Mouse (Mus musculus) inflammation-experienced regulatory T-cells, adult 6 months (primary cell): ENCODE data around the gene Slc7a15. TPM values are rescaled to one million over a fixed set of nuclear protein-coding genes. Genes with fewer than 3 reads are reported as not detected.
"Not testable (repeated sequence)": the region's sequence is repeated elsewhere in the genome, so short reads cannot be mapped to it uniquely, and the experiment has no call there.

Source experiments
- ATAC-seq: one replicate; pipeline ENCODE4 v1.8.0; 2017
- polyA plus RNA-seq, 3 experiments: library from polyadenylated mRNA; unstranded; fragments of 100-300 nt; shearing (Covaris generic); gene quantifications; one replicate each; pipeline ENCODE4 v1.2.1; 2017

Gene Slc7a15
- polyA plus RNA-seq, 3 experiments from 2014 or later: not detected

DNA sequence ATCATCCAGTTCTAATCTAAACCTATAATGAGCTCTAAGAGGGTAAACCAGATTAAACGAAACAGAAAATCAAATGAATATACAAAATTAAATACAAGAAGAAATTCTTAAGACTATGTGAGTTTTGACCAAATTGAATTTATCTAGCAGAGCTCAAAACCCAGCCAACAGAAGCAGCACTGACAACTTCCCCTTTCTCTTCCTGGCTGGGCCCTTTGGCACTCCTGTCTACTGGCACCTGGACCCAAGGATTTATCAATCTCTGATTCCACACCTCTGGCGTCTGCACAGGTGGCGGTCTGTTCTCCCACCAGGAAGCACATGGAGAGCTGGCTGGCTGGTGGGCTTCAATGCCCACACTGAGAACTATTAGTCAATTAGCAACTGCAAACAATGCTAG is 39.0 kb downstream of the Slc7a15 start:
- ATAC-seq: not testable (repeated sequence)

DNA sequence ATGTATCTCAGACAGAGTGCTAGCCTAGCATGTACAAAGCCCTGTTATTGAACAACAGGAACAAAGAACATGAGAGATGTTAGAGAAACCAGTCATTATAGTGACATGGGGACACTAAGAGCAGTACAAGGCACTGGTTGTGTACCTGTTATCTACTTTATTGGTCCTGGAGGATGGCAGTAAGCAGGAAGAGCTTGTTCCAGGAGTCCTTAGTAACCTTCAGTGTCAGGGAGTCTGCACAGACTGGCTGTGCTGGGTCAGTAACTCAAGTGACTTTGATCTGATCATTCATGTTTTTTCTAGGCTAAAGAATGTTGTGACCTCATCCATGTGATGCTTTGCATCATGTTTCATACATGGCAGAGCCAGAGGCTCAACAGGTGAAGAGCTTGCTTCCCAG is 42.7 kb downstream of the Slc7a15 start:
- no peak for ATAC-seq

GRCm38 (mm10) chr12:8555419-8555818 is 43.4 kb downstream of the Slc7a15 start:
- ATAC-seq: no peak

DNA sequence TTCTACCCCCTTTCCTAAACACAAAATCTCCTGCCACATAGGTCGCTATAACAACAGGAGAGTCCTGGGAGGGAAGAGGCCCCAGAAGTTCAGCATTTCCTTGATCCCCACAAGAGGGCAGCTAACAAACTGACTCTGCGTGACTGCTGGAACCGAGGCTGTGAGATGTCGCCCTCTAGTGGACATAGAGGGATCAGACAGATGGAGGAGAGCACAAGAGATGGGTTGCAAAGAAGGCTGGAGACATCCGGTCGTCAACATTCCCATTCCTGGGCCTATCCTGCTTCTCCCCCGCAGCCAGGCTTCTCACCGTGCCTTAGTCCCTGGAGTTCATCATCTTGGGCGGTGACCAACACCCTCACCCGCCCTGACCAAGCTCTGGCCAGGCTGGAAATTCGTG is 51.5 kb downstream of the Slc7a15 start:
- peak; percentile 95 for ATAC-seq

DNA sequence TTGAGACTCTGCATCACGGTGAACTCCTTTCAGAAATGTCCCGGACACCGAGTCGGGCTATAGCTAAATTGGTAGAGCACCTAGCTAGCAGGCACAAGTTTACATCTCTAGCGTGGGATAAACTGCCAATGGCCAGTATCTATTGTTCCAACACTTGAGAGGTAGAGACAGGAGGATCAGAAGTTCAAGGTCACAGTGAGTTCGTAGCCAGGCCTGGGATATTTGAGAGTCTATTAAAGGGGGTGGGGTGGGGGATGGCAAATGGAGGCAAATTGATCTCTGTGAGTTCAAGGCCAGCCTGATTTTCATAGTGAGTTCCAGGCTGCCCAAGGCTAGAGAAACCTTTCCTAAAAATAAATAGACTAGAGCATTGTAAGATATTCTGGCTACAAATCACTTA is 52.1 kb downstream of the Slc7a15 start:
- no peak for ATAC-seq

- ATAC-seq: no peak
Measured at GRCm38 (mm10) chr12:8545066-8545610, 53.7 kb downstream of the Slc7a15 start.

DNA sequence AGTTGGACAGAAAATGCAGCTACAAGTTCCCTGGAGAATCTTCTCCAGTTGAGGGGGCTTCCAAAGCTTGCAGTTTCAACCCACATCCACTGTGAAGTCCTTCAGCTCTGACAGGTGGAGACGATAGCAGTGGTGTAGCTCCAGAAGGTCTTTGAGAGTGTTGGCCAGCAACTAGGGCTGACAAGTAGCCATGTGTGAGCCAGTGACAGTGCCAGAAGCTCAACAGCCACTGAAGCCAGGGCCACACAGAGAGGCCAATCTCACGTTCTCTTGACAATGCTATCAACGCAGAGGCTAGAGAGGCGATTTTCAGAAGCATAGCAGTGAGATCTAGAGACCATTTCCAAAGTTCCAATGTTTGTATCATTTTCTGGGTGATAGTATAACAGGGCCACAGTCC is 56.5 kb downstream of the Slc7a15 start:
- no peak for ATAC-seq

DNA sequence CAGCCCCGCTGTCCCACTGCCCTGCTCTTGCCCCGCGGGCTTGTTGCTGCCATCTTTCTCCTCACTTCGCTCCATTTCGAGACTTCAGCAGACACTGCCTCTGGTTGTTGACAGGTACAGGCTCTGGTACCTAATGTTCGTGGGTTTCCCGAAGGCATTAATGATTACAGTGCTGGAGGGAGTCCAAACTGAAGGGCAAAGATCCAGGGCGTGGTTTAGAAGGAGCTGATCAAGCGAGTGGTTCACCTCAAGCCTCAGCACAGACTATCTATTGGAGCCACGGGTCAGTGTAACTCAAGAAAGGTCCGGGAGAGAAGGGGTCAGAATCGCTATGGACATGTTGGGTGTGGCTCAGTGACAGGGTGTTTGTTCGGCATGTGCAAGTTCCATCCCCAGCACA is 59.4 kb downstream of the Slc7a15 start:
- no peak for ATAC-seq

DNA sequence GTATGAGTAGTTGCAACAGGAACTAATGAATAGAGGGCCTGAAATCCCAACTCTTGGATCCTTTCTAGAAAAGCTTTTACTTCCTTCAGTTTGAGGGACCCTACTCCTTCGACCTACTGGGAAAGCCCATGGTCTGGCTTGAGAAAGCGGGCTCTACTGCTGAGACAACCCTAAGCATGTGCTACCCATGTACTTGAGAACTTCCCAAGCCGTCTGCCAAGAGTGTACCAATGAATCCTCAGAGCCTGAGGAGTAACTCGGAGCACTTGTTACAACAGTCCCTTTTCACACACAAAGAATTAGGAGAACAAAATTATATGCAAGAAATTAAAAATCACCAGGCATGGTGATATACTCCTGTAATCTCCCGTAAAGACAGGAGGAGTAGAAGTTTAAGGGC is 61.6 kb downstream of the Slc7a15 start:
- ATAC-seq: no peak

DNA sequence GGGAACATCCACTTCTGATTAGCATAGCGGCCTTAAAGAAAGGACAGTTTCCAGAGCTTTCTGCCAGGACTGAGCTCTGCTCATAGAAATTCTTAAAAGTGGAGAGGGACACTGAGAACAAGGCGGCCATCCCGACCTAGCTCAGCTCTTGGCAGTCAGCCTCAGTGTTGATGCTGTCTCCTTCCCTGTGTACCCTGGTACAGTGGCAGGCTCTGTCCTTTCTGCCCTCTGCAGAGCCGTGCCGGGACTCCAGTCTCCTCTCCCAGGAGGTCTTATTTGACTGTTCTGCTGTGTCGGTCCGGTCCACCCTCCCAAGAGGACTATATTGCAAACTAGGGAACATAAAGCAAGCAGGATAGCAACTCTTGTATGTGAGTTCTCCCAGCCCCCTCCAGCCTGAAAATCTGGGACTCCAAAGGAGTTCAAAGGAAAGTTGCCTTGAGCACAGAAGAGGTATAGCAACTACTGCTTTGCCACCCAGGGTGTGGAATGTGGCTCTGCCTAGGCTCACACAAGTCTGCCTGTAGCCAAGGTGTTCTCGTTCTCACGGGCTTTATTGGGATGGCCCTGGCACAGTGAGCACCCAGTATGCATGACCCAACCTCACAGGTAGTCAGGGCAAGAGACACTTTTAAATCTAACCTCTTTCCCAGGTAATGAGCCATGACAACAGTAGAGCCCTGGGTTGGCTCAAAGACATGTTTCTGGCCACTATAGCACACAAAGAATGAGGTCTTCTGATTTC is 62.5 kb downstream of the Slc7a15 start:
- no peak for ATAC-seq

- ATAC-seq: no peak
Measured at GRCm38 (mm10) chr12:8535596-8535995, 63.3 kb downstream of the Slc7a15 start.

DNA sequence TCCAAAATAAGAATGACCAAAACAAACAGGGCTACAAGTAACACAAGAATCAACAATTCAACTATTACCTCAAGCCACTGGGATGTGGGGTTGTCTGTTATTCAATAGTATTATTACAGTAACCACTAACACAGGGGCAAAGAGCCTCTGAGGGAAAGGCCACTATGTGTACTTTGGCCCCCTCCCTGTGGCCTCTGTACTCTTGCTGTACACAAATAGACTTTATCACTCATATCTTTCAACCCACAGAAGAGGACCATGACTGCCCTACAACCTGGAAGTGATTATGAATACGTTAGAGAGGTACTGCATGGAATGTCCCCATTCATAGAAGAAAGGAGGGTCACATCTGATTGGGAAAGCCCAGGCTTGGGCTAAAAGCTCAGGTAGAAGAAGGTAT is 64.0 kb downstream of the Slc7a15 start:
- no peak for ATAC-seq

DNA sequence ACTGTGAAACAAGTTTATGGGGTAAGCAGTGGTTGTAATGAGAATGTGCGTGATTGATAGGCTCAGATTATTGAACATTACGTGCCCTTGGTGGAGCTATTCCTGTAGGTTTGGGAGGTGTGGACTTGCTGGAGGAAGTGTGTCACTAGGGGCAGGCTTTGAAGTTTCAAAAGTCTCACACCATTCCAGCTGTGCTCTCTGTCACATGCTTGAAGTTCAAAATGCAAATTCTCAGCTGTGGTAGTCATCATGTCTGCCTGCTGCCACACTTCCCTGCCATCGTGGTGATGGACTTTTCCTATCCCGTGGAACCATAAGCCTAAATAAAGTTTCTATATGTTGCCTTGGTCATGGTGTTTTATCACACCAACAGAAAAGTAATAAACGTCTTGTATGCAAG is 71.1 kb downstream of the Slc7a15 start:
- no peak for ATAC-seq

- no peak for ATAC-seq
Measured at GRCm38 (mm10) chr12:8527175-8527574, 71.7 kb downstream of the Slc7a15 start.

DNA sequence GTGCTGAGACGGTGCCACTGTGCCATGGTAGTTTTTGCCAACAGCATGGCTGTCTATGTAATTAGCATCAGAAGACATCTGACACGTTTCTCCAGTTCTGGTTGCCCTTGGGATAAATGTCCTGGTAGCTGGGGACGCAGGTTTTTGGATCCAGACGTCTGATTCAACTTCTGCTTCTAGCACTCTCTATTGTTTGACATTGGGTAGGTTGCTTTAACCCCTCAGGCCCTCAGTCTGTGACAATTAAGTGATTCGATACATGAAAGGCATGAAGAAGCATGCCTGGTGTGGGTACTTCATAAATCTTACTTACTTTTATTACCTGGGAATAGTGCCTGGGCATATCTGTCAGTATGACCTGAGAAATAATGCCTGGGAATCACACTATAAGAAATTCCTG is 74.8 kb downstream of the Slc7a15 start:
- ATAC-seq: no peak

- no peak for ATAC-seq
Measured at GRCm38 (mm10) chr12:8522711-8523110, 76.2 kb downstream of the Slc7a15 start.

- peak; percentile 96 for ATAC-seq
Measured at GRCm38 (mm10) chr12:8521375-8522047, 77.4 kb downstream of the Slc7a15 start.

- ATAC-seq: no peak
Measured at GRCm38 (mm10) chr12:8519431-8520160, 79.3 kb downstream of the Slc7a15 start.

DNA sequence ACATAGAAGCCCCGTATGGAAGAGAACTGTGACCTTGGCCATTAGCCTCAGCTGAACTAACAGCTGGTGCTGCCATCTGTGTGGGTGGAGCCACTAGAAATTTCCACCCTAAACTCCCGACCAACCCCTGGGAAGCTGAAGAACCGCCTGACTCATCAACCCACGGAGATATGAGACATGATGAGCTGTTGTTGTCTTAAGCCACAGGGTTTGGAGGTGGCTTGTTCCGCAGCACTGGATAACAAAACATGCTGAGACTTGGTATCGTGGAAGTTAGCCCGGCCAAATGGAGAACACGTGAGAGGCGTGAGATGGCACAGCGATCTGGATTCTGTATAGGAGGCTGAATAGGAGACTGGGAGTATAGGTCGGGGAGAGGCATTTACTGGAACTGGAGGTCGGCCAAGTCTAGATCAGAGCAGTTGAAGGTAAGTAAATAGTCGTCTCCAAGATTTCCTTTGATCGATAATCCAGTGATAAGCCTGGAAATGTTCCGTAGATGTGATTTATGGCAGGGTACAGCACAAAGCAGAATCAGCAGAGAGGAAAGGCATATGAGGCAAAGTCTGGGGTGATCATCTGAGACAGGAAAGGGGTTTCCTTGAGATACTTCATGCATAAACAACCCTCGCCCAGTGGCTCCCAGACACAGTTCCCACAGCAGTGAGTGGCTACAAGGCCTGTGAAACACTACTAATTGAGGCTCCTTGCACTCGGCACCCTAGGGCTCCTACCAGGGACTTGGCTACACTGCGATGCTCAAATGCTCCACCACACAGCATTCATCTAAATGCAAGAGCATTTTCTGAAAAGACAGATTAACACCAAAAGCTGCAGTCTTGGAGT is 87.6 kb downstream of the Slc7a15 start:
- ATAC-seq: no peak

GRCm38 (mm10) chr12:8510317-8510988 is 88.4 kb downstream of the Slc7a15 start:
- ATAC-seq: no peak

- no peak for ATAC-seq
Measured at GRCm38 (mm10) chr12:8509693-8510092, 89.2 kb downstream of the Slc7a15 start.
